Mouse (Mus musculus) cerebellum, adult 9-11 months (tissue): ENCODE measurements at regions not wholly inside any gene's neighbourhood (a gene's known extent, or its start where the extent isn't known, plus 50 kb on each side); places are given as distances from the start of the nearest gene placed in this dataset.
A peak's percentile ranks its signal among the peaks of the same experiment; 100 is the strongest.

Source experiments
- DNase-seq: peaks from one replicate; pipeline ENCODE4 v3.0.0; 2022

GRCm38 (mm10) chr10:66433490-66433889 is 662.4 kb upstream of the Jmjd1c start:
- no peak for DNase-seq

GRCm38 (mm10) chr10:66470684-66471083 is 625.2 kb upstream of the Jmjd1c start:
- peak; percentile 63 for DNase-seq

- DNase-seq: no peak
Measured at GRCm38 (mm10) chr10:66472038-66472437, 623.9 kb upstream of the Jmjd1c start.

- DNase-seq: no peak
Measured at GRCm38 (mm10) chr10:66475187-66475735, 620.7 kb upstream of the Jmjd1c start.

GRCm38 (mm10) chr10:66490871-66491270 is 605.1 kb upstream of the Jmjd1c start:
- no peak for DNase-seq

- DNase-seq: no peak
Measured at GRCm38 (mm10) chr10:66491850-66492249, 604.1 kb upstream of the Jmjd1c start.

- DNase-seq: no peak
Measured at GRCm38 (mm10) chr10:66539846-66540245, 556.1 kb upstream of the Jmjd1c start.

- DNase-seq: peak; percentile 22
Measured at GRCm38 (mm10) chr10:66546656-66547055, 549.3 kb upstream of the Jmjd1c start.

GRCm38 (mm10) chr10:66547660-66548059 is 548.3 kb upstream of the Jmjd1c start:
- no peak for DNase-seq

GRCm38 (mm10) chr10:66548073-66548472 is 547.9 kb upstream of the Jmjd1c start:
- DNase-seq: no peak

GRCm38 (mm10) chr10:66552919-66553318 is 543.0 kb upstream of the Jmjd1c start:
- DNase-seq: no peak

- no peak for DNase-seq
Measured at GRCm38 (mm10) chr10:66554259-66554658, 541.7 kb upstream of the Jmjd1c start.

- DNase-seq: no peak
Measured at GRCm38 (mm10) chr10:66558097-66558840, 537.7 kb upstream of the Jmjd1c start.

- DNase-seq: no peak
Measured at GRCm38 (mm10) chr10:66565374-66565773, 530.6 kb upstream of the Jmjd1c start.

- peak; percentile 76 for DNase-seq
Measured at GRCm38 (mm10) chr10:66574846-66575535, 520.9 kb upstream of the Jmjd1c start.

GRCm38 (mm10) chr10:66593001-66593400 is 502.9 kb upstream of the Jmjd1c start:
- DNase-seq: no peak

GRCm38 (mm10) chr10:66593506-66593905 is 502.4 kb upstream of the Jmjd1c start:
- no peak for DNase-seq

GRCm38 (mm10) chr10:66597952-66598351 is 498.0 kb upstream of the Jmjd1c start:
- no peak for DNase-seq

- no peak for DNase-seq
Measured at GRCm38 (mm10) chr10:66607141-66607540, 488.8 kb upstream of the Jmjd1c start.

- DNase-seq: no peak
Measured at GRCm38 (mm10) chr10:66616280-66616679, 479.6 kb upstream of the Jmjd1c start.

- no peak for DNase-seq
Measured at GRCm38 (mm10) chr10:66630996-66631395, 464.9 kb upstream of the Jmjd1c start.

GRCm38 (mm10) chr10:66640890-66641847 is 454.8 kb upstream of the Jmjd1c start:
- DNase-seq: peak; percentile 98

GRCm38 (mm10) chr10:66641966-66642365 is 454.0 kb upstream of the Jmjd1c start:
- peak; percentile 40 for DNase-seq
